Mouse (Mus musculus) frontal cortex, postnatal 36 days (tissue): Measurements from ENCODE around the gene Cavin4.

Source experiments
- DNase-seq, 2 experiments: peaks; one replicate each; pipeline ENCODE4 v3.0.0; 2022; ENCODE audit warnings: low spot score in 2 of 2

Cavin4 gene

GRCm38 (mm10) chr4:48663271-48663670 is at the start of gene Cavin4:
TSS of gene Cavin4 (plus strand) at chr4:48663514.
- no peak for DNase-seq

GRCm38 (mm10) chr4:48615483-48615882 is 47.8 kb upstream of the Cavin4 start:
- no peak for DNase-seq

- DNase-seq, result no peak
Observed at GRCm38 (mm10) chr4:48617201-48617600, 46.1 kb upstream of the Cavin4 start.

GRCm38 (mm10) chr4:48620121-48620520 is 43.2 kb upstream of the Cavin4 start:
- no peak for DNase-seq

- DNase-seq, result no peak
Observed at GRCm38 (mm10) chr4:48622246-48622645, 41.1 kb upstream of the Cavin4 start.

- DNase-seq, result no peak
Observed at GRCm38 (mm10) chr4:48622946-48623345, 40.4 kb upstream of the Cavin4 start.

- DNase-seq, result no peak
Observed at GRCm38 (mm10) chr4:48624961-48625360, 38.4 kb upstream of the Cavin4 start.

GRCm38 (mm10) chr4:48625836-48626235 is 37.5 kb upstream of the Cavin4 start:
- DNase-seq, result no peak

GRCm38 (mm10) chr4:48629445-48629844 is 33.9 kb upstream of the Cavin4 start:
- DNase-seq, result no peak

GRCm38 (mm10) chr4:48633529-48633928 is 29.8 kb upstream of the Cavin4 start:
- no peak for DNase-seq

- no peak for DNase-seq
Observed at GRCm38 (mm10) chr4:48634058-48634457, 29.3 kb upstream of the Cavin4 start.

- DNase-seq, result no peak
Observed at GRCm38 (mm10) chr4:48636831-48637230, 26.5 kb upstream of the Cavin4 start.

- no peak for DNase-seq
Observed at GRCm38 (mm10) chr4:48638132-48638531, 25.2 kb upstream of the Cavin4 start.

- DNase-seq, result no peak
Observed at GRCm38 (mm10) chr4:48639503-48639902, 23.8 kb upstream of the Cavin4 start.

GRCm38 (mm10) chr4:48643801-48644200 is 19.5 kb upstream of the Cavin4 start:
- peak in 1 of 2 experiments; percentile 23 for DNase-seq

GRCm38 (mm10) chr4:48646143-48646542 is 17.2 kb upstream of the Cavin4 start:
- DNase-seq, result no peak

- peak in 1 of 2 experiments; percentile 42 for DNase-seq
Observed at GRCm38 (mm10) chr4:48650617-48651360, 12.5 kb upstream of the Cavin4 start.

GRCm38 (mm10) chr4:48654118-48654517 is 9.2 kb upstream of the Cavin4 start:
- DNase-seq, result no peak

- DNase-seq, result no peak
Observed at GRCm38 (mm10) chr4:48656530-48656929, 6.8 kb upstream of the Cavin4 start.

GRCm38 (mm10) chr4:48660144-48660543 is 3.2 kb upstream of the Cavin4 start:
- DNase-seq, result no peak

GRCm38 (mm10) chr4:48660619-48661575 is 2.4 kb upstream of the Cavin4 start:
- no peak for DNase-seq

- no peak for DNase-seq
Observed at GRCm38 (mm10) chr4:48664021-48664420, 707 bp downstream of the Cavin4 start.

- DNase-seq, result no peak
Observed at GRCm38 (mm10) chr4:48667279-48667678, 4.0 kb downstream of the Cavin4 start.
